Mouse (Mus musculus): ENCODE data around the gene Tdrd1.
"Not testable (repeated sequence)": the region's sequence is repeated elsewhere in the genome, so short reads cannot be mapped to it uniquely, and the experiment has no call there.

Tdrd1 gene

DNA sequence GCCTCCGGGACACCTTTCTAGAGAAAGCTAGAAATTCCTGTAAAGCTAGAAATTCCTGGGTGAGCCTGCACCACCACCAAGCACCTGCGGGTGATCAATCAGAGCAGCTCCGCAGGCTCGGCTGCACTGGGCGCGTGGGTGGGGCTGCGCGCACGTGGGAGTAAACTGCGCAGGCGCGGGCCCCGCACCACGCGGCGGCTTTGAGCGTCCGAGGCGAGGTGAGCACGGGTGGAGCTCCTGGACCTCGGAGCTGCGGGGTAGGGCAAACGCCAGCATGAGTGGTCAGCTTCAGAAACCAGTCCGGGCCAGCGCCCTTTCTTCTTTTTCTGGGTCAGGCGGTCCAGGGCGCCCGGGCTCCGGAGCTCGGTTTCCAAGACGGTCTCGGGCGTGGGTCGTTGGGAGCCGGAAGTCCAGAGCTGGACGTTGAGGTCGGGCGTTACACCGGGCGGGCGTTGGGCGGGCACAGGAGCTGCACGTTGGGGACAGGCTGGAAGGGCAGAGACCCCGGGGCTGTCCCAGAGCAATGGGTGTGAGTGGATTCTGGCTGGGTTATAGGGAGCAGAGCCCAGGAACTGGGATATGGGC is at the start of gene Tdrd1:
Tdrd1 (plus strand) TSS at position 163 of the 585 bp plus-strand sequence.
- DNase-seq = no peak

DNA sequence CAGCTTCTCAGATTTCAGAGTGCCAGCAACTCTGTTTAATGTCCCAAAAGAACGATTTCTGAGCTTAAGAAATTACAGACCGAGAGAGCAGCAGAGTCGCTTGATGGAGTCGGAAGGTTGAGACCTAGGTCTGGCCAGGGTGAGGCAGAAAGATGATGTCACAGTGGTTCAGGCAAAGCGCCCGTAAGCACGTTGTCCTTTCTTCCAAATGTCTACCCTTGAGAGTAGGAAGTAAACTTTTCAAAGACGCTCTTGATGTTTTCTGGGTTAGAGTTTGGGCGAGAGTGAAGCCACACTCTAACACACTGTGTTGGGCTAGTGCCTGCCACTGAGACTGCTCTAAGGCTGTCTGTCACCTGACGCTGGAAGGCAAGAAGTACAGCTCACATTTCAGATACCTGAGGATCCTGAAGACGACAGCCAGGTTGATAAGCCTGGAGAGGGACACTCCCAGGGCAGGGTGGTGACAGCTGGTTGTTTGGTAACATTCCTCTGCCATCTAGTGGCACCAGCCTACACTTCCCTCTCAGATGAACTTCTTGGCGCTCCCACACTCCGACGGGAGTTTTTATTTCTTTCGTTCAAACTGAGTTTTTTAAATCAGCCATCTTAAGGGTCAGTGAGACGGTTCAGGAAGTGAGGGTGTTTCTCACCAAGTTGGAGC is 49.2 kb upstream of the Tdrd1 start:
- peak; percentile 57 for DNase-seq

DNA sequence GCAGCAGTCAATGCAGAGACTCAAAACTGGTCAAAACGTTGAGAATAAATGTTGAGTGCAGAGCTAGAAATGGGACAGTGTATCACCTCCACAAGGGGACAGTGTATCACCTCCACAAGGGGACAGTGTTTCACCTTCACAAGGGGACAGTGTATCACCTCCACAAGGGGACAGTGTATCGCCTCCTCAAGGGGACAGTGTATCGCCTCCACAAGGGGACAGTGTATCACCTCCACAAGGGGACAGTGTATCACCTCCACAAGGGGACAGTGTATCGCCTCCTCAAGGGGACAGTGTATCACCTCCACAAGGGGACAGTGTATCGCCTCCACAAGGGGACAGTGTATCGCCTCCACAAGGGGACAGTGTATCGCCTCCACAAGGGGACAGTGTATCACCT is 47.5 kb upstream of the Tdrd1 start:
- not testable (repeated sequence) for DNase-seq

DNA sequence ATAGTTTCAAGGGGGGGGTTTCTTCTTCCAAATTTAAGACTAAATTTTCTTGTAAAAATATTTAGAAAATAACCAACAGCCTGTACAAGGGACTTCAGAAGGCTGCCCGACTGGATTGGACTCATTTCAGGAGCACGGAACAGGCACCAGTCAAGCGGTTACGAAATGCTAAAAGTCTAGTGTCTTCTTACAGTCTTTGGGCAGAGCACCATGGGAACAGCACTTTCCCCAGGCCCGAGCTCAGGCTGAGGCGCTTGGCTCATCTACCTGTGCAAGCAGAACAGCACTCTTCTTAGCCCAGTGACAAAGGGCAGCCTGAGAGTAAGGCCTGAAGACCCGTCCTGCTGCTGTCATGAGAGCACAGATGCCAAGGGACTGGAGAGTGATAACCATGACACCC is 38.1 kb upstream of the Tdrd1 start:
- DNase-seq = no peak

DNA sequence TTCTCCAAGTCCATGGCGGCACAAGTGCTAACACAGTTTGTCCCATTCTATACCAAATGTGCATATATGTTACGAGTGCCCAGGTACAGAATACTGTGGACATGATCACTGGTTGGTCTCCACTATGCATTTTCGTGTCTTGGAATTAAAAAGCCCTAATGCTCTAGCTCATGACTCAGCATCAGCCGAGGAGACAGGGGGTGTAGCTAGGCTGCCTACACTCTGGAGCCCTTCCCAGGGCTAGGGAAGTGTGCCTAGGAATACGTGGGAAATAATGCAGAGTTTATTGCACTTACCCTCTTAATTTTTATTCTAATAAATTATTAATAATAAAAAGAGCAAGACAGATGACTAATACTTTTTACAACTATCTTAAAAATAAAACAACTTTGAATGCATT is 37.1 kb upstream of the Tdrd1 start:
- peak; percentile 46 for DNase-seq

DNA sequence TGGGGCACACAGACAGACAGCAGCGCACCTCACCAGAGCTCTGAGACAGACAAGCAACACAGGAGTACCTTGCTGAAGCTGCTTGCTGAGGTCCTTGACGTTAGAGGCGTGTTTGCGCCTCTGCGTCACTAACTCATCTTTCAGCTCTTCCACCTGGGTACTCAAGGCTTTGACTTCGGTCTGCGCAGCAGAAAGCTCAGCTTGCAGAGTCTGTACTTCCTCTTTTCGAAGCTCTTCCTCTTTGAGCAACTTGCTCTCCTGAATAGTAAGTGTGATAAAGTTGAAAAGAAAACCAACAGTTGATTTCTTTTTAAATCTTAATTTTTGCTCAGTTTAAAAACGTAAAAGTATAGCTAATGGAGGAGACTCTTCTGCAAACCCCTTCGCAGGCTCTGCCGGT is 28.6 kb upstream of the Tdrd1 start:
- no peak for DNase-seq

DNA sequence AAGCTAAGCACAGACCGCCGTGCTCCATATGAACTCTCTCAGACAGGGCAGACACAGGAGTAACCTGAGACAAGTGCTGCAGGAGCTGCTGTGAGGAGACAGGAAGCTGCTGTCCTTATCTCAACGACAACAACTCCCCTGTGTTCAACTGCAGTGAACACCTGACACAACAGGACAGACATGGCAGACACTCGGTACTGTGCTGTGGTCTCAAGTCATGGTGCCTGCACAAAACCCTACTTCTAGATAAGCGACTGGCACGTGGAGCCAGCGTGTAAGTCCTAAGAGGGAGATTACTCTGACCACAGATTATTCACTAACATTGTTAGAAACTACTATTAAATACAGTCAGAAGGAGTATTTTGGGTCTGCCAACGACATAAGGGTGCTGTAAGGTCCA is 25.8 kb upstream of the Tdrd1 start:
- DNase-seq = no peak

DNA sequence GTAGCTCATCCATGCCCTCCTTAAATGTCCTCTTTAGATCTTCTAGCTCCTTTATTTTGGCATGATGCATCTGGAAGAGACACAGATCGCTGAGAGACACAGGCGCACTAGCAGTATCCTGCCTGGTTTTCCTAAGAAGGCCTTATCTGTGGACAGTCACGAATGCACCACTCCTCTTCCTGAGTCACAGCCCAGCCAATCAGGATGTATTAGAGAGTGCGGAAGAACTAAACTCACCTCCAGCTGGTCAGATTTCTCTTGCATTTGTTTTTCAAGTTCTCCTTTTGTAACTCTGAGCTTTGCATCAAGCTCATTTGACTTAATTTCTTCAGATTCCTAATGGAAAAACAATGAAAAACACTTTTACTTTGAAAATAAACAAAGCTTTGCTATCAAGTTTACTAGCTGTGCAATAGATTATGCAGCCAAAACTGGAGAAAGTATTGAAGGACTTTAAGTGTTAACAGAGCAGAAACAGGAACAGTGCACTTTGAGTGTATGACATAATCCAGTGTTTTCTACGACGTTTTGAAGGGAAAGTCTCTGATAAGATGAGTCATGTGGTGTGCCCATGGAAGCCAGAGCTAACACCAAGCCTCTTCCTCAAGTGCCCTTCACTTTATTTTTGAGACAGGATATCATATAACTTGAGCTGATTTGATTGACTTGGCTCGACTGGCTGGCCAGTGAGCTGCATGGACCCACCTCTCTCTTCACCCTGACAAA is 24.9 kb upstream of the Tdrd1 start:
- DNase-seq = no peak

DNA sequence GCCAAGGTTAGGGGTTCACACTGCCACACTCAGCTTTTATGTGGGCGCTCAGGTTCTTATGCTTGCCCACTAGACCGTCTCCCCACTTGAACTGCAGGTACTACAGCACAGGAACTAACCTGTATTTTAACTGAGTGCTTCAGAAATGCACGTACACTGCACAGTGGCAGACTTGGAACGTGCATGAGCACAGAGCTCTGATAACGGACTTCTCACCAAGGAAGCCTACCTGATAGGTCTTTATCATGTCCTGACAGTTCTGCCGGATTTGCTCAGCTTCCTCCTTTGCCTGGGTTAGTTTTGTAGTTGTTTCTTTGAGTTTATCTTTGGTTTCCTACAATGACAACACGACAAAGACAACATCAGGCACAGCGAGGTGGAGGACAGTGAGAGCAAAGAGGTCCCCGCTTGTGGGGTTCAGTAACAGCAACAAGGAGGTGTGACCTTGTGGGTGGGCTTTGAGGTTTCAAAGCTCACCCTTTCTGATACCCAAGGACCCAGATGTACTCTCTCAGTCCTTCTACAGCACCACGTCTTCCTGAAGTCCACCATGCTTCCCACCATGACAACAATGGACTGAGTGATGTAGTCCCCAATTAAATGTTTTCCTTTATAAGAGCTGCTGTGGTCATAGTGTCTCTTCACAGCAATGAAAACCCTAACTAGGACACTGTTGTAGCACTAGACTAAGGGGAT is 24.2 kb upstream of the Tdrd1 start:
- DNase-seq = no peak

DNA sequence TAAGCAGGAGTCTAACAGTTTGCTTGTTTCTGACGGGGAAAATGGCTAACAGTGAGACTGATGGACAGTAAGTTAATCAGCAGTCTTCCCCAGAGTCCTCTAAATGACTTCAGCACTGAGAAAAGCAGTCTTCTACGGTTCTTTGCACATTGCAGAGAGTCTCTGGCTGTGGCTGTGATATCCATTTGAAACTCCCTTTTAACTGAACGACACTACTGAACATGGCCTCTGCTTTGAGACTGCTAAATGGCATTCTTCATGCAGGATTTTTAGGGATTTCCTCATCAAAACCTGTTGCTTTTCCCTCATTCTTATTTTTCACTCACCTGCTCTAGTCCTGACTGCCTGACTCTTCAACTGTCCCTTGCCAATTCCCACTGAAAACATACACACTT is 23.7 kb upstream of the Tdrd1 start:
- no peak for DNase-seq

DNA sequence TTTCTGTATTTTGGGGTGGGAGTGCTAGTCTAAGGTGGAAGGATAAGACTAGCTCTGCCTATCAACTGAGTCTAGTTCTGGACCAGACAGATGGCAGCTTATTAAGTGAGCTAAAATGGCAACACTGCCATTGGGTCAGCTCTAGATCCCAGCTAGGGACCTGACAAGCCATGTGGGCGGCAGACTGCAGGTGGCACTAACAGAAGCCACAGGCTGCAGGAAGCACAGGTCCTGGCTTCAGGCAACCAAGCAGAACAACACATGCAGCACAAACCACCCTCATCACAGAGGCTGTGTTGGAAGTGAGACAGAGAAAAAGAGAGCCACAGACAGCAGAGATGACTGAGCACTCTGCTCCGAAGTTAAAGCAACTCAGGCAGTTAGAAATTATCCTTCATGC is 20.6 kb upstream of the Tdrd1 start:
- DNase-seq = no peak

DNA sequence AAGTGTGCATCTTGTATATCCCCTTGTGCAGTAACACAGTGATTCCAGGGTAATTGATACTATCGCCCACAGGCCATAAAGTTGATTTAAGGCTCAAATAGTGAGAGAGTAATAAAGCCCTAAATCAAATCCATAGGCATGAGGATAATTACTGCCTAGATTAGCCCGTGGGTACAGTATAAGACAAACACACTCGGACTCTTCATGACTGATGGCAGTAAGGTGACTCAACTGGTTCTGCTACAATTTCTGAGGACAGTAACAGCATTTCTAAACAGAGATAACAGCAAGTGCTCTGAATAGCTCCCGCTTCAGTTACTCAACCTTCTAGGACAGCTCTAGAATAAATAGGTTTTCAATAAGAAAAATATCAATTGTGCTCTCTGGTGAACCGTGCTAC is 18.9 kb upstream of the Tdrd1 start:
- no peak for DNase-seq

DNA sequence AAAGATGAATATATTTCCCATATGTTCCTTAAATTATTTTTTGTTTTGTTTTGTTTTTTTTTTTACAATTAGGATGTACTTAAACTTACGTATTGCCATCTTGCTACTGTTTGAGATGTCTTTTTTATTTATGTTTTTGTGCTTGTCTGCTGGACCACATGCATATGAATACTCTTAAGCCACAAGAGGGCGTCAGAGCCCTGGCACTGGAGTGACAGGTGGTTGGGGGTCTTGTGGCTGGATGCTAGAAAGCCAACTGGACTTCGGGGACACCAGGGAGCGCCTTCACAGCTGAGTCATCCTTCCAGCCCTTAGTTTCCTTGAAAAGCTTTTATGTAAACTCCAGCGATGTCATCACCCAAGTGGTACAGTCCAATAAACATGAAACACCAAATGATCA is 17.2 kb upstream of the Tdrd1 start:
- DNase-seq = no peak

DNA sequence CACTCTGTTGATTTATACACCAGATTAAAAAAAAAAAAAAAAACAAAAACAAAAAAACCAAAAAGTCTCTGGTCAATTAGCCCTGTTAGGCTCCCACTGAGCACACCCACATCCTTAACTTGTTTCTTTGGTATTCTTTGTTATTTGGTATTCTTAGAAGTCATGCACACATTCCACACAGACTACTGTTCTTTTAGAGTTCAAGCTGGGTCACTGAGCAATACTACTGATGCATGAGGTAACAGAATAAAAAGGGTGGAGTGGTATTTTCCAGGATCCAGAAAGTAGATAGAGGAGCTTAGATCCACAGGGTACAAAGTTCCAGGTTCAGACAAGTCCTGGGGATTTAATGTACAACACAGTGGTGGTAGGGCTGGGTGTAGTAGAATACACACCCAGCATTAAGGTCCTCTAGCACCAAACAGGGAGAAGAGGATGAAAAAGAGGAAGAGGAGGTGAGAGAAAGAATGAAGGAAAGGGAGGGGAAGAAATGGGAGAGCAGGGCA is 15.3 kb upstream of the Tdrd1 start:
- no peak for DNase-seq

DNA sequence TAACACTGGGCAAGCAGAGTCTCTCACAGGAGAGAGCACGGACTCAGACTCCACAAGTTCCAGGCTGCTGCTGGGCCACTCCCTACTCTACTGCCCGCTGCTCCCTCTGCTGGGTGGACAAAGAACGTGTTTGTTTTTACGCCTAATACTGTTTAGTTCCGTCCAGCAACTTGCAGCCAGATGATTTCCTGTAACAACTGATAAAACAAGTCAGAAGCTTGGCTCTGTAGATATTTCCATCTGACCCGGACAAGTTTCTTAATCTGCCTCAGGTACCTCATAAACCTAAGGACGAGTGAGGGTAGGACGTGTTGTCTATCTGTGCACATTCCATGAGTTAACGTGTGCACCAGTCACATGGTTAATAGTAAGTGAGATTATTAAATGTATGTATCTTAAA is 14.4 kb upstream of the Tdrd1 start:
- DNase-seq = peak; percentile 26

DNA sequence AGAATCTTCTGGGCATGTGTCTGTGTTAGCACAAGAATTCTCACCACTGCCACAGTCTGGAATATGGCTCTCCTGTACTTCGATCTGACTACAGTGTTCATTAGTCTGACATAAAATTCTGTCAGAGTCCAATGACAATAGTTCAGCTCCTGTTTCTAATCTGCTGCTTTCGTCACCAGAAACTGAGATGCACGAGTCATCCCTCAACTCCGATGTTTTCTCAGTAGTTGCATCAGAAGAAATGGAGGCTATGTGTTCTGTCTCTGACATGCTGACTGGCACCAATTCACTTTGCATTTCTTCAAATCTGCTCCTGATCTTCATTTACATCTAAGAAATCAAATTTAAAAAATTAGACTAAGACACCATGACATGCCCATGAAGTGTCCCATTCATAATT is 12.6 kb upstream of the Tdrd1 start:
- DNase-seq = no peak

DNA sequence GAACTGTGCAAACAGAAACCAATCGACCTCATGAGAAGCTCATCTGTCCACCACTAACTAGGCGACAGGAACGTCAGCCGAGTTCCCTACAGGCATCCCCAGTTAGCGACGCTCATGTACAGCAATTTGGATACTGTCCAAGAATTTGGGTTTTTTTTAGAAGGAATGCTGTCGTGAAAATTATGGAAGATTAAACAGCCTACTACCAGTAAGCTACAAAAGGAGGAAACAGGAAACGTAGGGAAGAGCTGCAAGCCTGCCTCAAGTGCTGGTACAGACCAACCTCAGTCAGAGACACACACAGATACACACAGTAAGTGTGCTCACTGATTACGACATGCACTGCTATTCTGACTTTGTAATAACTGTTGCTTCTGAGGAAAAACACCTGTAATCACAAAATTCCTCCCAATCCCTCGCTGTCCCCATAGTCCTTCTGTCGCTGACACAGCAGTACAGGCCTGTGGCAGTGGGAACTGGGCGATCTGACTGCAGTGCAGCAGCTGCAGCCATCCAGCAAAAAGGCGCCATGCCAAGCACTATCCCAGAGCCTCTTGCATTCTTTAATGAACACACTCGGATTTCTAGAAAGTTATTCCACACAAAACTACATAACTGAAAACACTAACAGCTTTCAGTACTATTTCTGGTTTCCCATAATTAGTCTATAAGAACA is 8.0 kb upstream of the Tdrd1 start:
- DNase-seq = peak; percentile 32

DNA sequence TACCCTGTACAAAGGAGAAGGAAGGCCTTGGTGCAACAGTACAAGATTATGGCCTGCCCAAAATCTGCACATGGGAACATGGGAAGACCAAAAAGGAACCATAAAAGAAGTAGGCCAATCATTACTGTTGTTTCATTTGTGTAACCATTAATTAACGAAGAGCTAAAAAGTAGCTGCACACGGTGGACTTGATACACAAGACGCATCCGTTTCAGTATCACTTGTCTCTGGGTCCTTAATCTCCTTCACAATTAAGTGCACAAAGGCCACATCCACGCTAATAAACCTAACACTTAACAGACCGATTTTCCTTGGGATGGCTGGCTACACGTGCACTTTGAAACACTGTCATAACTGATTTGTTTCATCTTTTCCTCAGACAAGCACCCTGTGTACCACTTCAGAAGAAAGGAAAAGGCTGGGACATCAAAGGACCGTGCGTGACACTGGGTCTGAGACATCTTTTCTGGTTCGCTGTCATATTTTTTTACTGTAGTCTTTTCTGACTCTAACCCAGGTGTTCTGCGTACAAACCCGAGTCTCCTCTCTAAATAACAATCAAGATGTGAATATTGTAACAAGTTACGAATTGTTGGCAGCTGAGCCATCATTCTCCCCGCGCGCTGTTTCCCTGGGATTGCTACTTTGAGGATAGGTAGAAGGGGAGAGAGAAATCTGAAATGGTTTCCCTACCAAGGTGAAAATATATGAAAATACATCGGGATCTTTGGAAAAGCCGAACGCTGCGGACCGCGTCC is 4.8 kb upstream of the Tdrd1 start:
- no peak for DNase-seq

DNA sequence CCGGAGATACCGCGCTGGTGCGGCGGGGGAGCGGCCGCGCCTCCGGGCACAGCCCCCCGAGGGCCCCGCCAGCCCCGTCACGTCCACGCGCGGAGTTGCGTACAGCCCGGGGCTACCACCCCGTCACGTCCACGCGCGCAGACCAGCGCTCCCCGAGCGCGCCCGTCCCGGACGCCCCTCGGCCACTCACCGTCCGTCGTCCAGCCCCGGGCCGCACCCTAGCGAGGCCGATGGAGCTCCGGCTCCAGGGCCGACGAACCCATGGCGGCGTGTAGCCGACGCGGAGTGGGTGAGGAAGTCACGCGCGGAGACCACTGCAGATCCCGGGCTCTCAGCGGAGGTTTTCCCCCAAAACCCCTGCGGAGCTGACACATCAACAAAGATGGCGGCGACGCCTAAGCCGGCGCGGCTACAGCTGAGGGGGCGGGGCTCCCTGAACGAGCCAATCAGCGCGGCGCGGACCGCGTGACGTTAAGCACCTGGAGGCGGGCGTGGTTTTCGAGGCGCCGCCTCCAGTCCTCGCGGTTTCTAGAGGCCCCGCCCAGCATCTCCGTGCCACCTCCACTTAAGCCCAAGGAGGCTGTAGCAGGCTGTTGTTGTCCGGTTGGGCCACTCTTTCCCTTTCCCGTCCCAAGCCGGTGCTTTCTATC is 4.1 kb upstream of the Tdrd1 start, which contains the start of gene Ccdc186:
Ccdc186 (minus strand) TSS at position 393 of the 650 bp plus-strand sequence.
- peak; percentile 97 for DNase-seq

DNA sequence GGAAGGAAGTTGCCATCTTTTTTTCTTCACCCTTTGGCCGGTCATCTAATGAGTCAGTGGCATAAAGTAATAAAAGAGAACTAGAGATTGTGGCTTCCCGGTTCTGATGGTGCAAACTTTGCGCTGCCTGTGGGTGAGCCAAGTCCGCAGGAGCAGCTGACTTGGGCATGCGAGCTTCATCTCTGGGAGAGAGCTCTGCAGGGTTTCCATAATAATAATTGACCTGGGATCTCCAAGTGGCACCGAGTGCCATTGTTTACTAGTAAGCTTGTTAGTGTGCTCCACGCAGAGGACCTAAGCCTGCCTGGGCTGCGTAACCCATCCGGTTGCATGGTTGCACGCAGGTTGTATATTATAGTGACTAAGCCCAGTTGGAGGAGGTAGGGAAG is 3.6 kb upstream of the Tdrd1 start:
- no peak for DNase-seq

DNA sequence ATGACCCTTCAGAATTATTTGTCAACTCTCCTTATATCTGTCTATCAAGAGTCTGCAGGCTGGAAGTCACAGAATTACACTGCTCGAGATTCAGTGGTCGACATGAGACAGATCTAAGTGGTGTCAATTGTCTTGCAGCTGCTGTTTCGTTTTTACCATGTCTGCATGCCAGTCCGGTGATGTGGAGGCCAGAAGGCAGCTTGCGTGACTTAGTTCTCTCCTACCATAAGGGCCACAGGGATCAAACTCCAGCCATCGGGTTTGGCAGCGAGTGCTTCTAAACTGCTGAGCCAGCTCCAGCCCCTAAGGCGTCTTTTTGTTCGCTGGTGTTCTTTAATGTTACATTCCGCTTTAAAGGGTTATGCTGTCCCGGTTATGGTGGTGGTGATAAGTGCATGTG is 2.3 kb downstream of the Tdrd1 start:
- DNase-seq = no peak

DNA sequence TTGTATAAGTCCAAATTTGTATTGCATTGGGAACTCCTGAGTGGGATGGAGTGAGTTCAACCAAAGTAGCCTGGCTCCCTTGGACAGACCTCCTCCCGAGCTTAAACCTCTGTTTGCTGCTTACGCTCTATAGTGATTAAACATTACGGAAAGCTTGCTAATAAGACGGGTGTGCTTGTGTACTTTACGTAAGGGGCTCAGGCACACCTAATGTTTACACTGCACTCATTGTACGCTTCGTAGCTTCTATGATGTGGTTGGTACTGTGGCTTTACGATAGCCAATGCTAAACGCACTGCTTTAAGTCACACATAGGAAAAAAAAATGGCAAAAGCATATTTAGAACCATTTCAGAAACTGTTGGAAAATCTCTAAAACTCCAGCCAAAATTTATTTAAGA is 3.3 kb downstream of the Tdrd1 start:
- no peak for DNase-seq
